Mouse (Mus musculus) spleen, adult 2 months (tissue): ENCODE measurements around the gene Hoxa7.

Experiments used
- CTCF ChIP-seq: fragments of 200-500 bp; IDR thresholded peaks from 2 replicates; pipeline ENCODE4 v1.5.1; 2011; ENCODE audit warnings: mild to moderate bottlenecking, inconsistent platforms; ENCODE audit not compliant: insufficient read depth, insufficient read length, insufficient replicate concordance; ENCODE audit errors: extremely low read depth
- POLR2A ChIP-seq: fragments of 200-500 bp; IDR thresholded peaks from 2 replicates; pipeline ENCODE4 v1.6.1; 2011; ENCODE audit warnings: low read depth, low read length, inconsistent platforms

DNA sequence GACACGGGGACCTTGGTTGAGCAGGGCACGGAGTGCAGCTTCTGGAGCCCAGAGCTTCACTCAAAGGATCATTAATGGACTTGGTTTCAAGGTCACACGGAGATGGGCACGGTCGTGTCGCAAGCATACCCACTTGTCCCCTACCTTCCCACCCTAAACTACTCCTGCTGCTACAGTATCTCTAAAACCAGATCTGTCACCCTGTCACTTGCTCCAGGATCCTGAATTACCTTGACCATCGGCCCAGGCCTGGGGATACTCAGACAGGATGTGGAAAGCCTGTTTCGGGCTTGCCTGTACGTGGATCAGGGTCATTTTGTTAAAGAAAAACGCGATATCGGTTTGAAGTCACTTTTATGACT, 12.0 kb downstream of the Hoxa7 start:
- TF ChIP-seq CTCF (no peak), POLR2A (no peak)
